26 mouse cellular contexts compared by ENCODE assay signal in genomic region chr1:40865043-40865442, GRCm38 (mm10). TPM values are rescaled to one million over a fixed set of nuclear protein-coding genes. Genes with fewer than 3 reads are reported as not detected.
DNase-seq lines count a peak whose midpoint lies in the region; ATAC-seq and TF ChIP-seq lines count a peak whose summit lies in the region.
"Had no signal": no experiment of that assay in that cellular context is flagged by ENCODE, and none has a peak within 500 bp of the region (broad histone marks: within the 10 kb centered on the region; RNA-seq: fewer than 3 reads in every experiment).

No protein-coding gene starts in this region.

- H3K27ac ChIP-seq in forebrain, embryonic 16.5 days (ENCODE audit: low read length) = no peak overlapping the region
- H3K27ac ChIP-seq in forebrain, embryonic 10.5 days = no peak overlapping the region
- H3K27ac ChIP-seq in intestine, postnatal 0 days (ENCODE audit: low read depth, low read length) = no peak overlapping the region
- no peak overlapping the region for H3K27ac ChIP-seq in intestine, embryonic 15.5 days
- no peak overlapping the region for H3K27ac ChIP-seq in midbrain, embryonic 14.5 days (replicated peaks; ENCODE audit: low read depth, low read length)
- H3K27ac ChIP-seq in midbrain, embryonic 10.5 days (replicated peaks) = no peak overlapping the region
- H3K27ac ChIP-seq: embryonic facial prominence, embryonic 15.5 days; hindbrain, embryonic 13.5 days had no signal

- no peaks in the 10 kb centered on the region for H3K27me3 ChIP-seq in forebrain, embryonic 16.5 days (replicated peaks; ENCODE audit: control insufficient read depth, insufficient read depth, low read length)
- H3K27me3 ChIP-seq in forebrain, embryonic 10.5 days (ENCODE audit: poor library complexity, severe bottlenecking) = no peaks in the 10 kb centered on the region
- no peaks in the 10 kb centered on the region for H3K27me3 ChIP-seq in intestine, postnatal 0 days (replicated peaks; ENCODE audit: control insufficient read depth, insufficient read depth, low read length)
- H3K27me3 ChIP-seq in intestine, embryonic 15.5 days (replicated peaks) = no peaks in the 10 kb centered on the region
- H3K27me3 ChIP-seq in midbrain, embryonic 14.5 days (ENCODE audit: control insufficient read depth, insufficient read depth, low read length) = no peaks in the 10 kb centered on the region
- H3K27me3 ChIP-seq in midbrain, embryonic 10.5 days (ENCODE audit: low read depth, poor library complexity, severe bottlenecking) = no peaks in the 10 kb centered on the region
- H3K27me3 ChIP-seq: embryonic facial prominence, embryonic 15.5 days; hindbrain, embryonic 13.5 days; megakaryocyte, embryonic 14.5 days had no signal

- H3K9ac ChIP-seq in forebrain, embryonic 16.5 days (replicated peaks; ENCODE audit: low read depth, low read length) = no peak overlapping the region
- no peak overlapping the region for H3K9ac ChIP-seq in intestine, postnatal 0 days (ENCODE audit: low read depth, low read length)
- H3K9ac ChIP-seq in intestine, embryonic 15.5 days = no peak overlapping the region
- H3K9ac ChIP-seq in midbrain, embryonic 14.5 days (replicated peaks; ENCODE audit: low read length) = no peak overlapping the region
- H3K9ac ChIP-seq: embryonic facial prominence, embryonic 15.5 days; hindbrain, embryonic 13.5 days; liver, postnatal 0 days had no signal

- no peaks in the 10 kb centered on the region for H3K36me3 ChIP-seq in forebrain, embryonic 16.5 days (ENCODE audit: control insufficient read depth, insufficient read depth)
- H3K36me3 ChIP-seq in forebrain, embryonic 10.5 days (replicated peaks) = no peaks in the 10 kb centered on the region
- no peaks in the 10 kb centered on the region for H3K36me3 ChIP-seq in intestine, postnatal 0 days (ENCODE audit: control insufficient read depth, insufficient read depth)
- no peaks in the 10 kb centered on the region for H3K36me3 ChIP-seq in intestine, embryonic 15.5 days
- no peaks in the 10 kb centered on the region for H3K36me3 ChIP-seq in midbrain, embryonic 14.5 days (ENCODE audit: control insufficient read depth, insufficient read depth, low read length)
- no peaks in the 10 kb centered on the region for H3K36me3 ChIP-seq in midbrain, embryonic 10.5 days
- H3K36me3 ChIP-seq: embryonic facial prominence, embryonic 15.5 days; G1E; hindbrain, embryonic 13.5 days had no signal

- no peaks in the 10 kb centered on the region for H3K9me3 ChIP-seq in forebrain, embryonic 16.5 days (ENCODE audit: control insufficient read depth, low read length)
- H3K9me3 ChIP-seq in forebrain, embryonic 10.5 days = no peaks in the 10 kb centered on the region
- H3K9me3 ChIP-seq in intestine, postnatal 0 days (ENCODE audit: control insufficient read depth) = no peaks in the 10 kb centered on the region
- no peaks in the 10 kb centered on the region for H3K9me3 ChIP-seq in intestine, embryonic 15.5 days
- H3K9me3 ChIP-seq in midbrain, embryonic 14.5 days (ENCODE audit: control insufficient read depth, low read length) = no peaks in the 10 kb centered on the region
- H3K9me3 ChIP-seq in midbrain, embryonic 10.5 days (replicated peaks) = no peaks in the 10 kb centered on the region
- H3K9me3 ChIP-seq: embryonic facial prominence, embryonic 15.5 days; G1E; hindbrain, embryonic 13.5 days had no signal

- no peak for DNase-seq in forebrain, embryonic 10.5 days (ENCODE audit: extremely low spot score, low spot score)
- DNase-seq in midbrain, embryonic 14.5 days = peak; percentile 31
- no peak for DNase-seq in midbrain, embryonic 10.5 days (ENCODE audit: low spot score)
- no peak for DNase-seq in right cerebral cortex, adult 18-20 months
- DNase-seq: adrenal gland, postnatal 25 days; cerebellum, adult 18-20 months; cerebellum, postnatal 25 days; gastrocnemius, postnatal 10 days; heart, postnatal 14 days; left cerebral cortex, postnatal 4 days; liver, postnatal 0 days; lung, postnatal 14 days; right cerebral cortex, postnatal 25 days; thymus, adult 2 months had no signal

- no peaks in the 10 kb centered on the region for H3K4me1 ChIP-seq in forebrain, embryonic 16.5 days (replicated peaks; ENCODE audit: control insufficient read depth, insufficient read depth, low read length)
- H3K4me1 ChIP-seq in forebrain, embryonic 10.5 days = peaks cover 7% of the 10 kb centered on the region
- no peaks in the 10 kb centered on the region for H3K4me1 ChIP-seq in intestine, postnatal 0 days (replicated peaks; ENCODE audit: control insufficient read depth, insufficient read depth, low read length)
- no peaks in the 10 kb centered on the region for H3K4me1 ChIP-seq in intestine, embryonic 15.5 days (replicated peaks)
- H3K4me1 ChIP-seq in midbrain, embryonic 14.5 days (ENCODE audit: control insufficient read depth, insufficient read depth, low read length) = no peaks in the 10 kb centered on the region
- H3K4me1 ChIP-seq in midbrain, embryonic 10.5 days = no peaks in the 10 kb centered on the region
- H3K4me1 ChIP-seq: embryonic facial prominence, embryonic 15.5 days; hindbrain, embryonic 13.5 days; megakaryocyte, embryonic 14.5 days had no signal

- peak; percentile 40; the same call in 1 of the 2 replicates for ATAC-seq in forebrain, embryonic 16.5 days
- ATAC-seq in intestine, postnatal 0 days = no peak
- ATAC-seq in intestine, embryonic 15.5 days = no peak
- no peak for ATAC-seq in midbrain, embryonic 14.5 days (ENCODE audit: low FRiP score, low TSS enrichment)
- no peak for ATAC-seq in activated CD4-positive, CD25-positive, alpha-beta regulatory T cell, adult 4 months
- ATAC-seq: CD4-positive, CD25-positive, alpha-beta regulatory T cell, adult 4 months; liver, postnatal 0 days had no signal

- no peak overlapping the region for H3K4me3 ChIP-seq in forebrain, embryonic 16.5 days (replicated peaks; ENCODE audit: low read length)
- no peak overlapping the region for H3K4me3 ChIP-seq in forebrain, embryonic 10.5 days
- no peak overlapping the region for H3K4me3 ChIP-seq in intestine, postnatal 0 days (ENCODE audit: low read depth, low read length)
- no peak overlapping the region for H3K4me3 ChIP-seq in intestine, embryonic 15.5 days (replicated peaks)
- H3K4me3 ChIP-seq in midbrain, embryonic 14.5 days (replicated peaks; ENCODE audit: low read depth, low read length) = no peak overlapping the region
- no peak overlapping the region for H3K4me3 ChIP-seq in midbrain, embryonic 10.5 days
- H3K4me3 ChIP-seq: embryonic facial prominence, embryonic 15.5 days; hindbrain, embryonic 13.5 days; megakaryocyte, embryonic 14.5 days; myocyte had no signal

- WGBS in forebrain, embryonic 16.5 days = 74% methylated on average over 6 of the region's 6 CpGs
- WGBS in forebrain, embryonic 10.5 days = 80% methylated on average over 6 of the region's 6 CpGs
- 65% methylated on average over 6 of the region's 6 CpGs for WGBS in intestine, postnatal 0 days
- 79% methylated on average over 6 of the region's 6 CpGs for WGBS in intestine, embryonic 15.5 days
- 57% methylated on average over 6 of the region's 6 CpGs for WGBS in midbrain, embryonic 14.5 days
- WGBS in midbrain, embryonic 10.5 days = 78% methylated on average over 6 of the region's 6 CpGs

- no peak overlapping the region for H3K4me2 ChIP-seq in forebrain, embryonic 16.5 days (ENCODE audit: low read length)
- no peak overlapping the region for H3K4me2 ChIP-seq in intestine, postnatal 0 days (replicated peaks; ENCODE audit: low read depth)
- H3K4me2 ChIP-seq in intestine, embryonic 15.5 days (replicated peaks) = no peak overlapping the region
- no peak overlapping the region for H3K4me2 ChIP-seq in midbrain, embryonic 14.5 days (ENCODE audit: low read length)
- H3K4me2 ChIP-seq: embryonic facial prominence, embryonic 15.5 days; hindbrain, embryonic 13.5 days had no signal

- peak; percentile 40 for TF ChIP-seq CTCF in intestine, postnatal 0 days (IDR thresholded peaks at IDR 0.05; ENCODE audit: low read depth)

RNA-seq across cellular contexts. Expression of gene Tmem182, which starts 59.6 kb away (rescaled TPM):
- polyA plus RNA-seq in forebrain, embryonic 16.5 days (2015; fragmentation: Nextera tagmentation; extraction: Ambion mirVana) = not detected in 2 replicates
- not detected in 2 replicates for polyA plus RNA-seq in forebrain, embryonic 10.5 days (2016; fragmentation: Nextera tagmentation; extraction: Ambion mirVana)
- 0.05 and 0.16 TPM in 2 replicates for polyA plus RNA-seq in intestine, postnatal 0 days (2015; fragmentation: Nextera tagmentation; extraction: Ambion mirVana)
- polyA plus RNA-seq in intestine, embryonic 15.5 days (2015; fragmentation: Nextera tagmentation; extraction: Ambion mirVana) = 0.11 and 0.25 TPM in 2 replicates
- polyA plus RNA-seq in midbrain, embryonic 14.5 days (2014; fragmentation: Nextera tagmentation; extraction: Ambion mirVana) = 0.08 TPM in 1 of 2 replicates, not detected in the other
- not detected in 2 replicates for polyA plus RNA-seq in midbrain, embryonic 10.5 days (2016; fragmentation: Nextera tagmentation; extraction: Ambion mirVana)
- not detected for polyA plus RNA-seq in activated CD4-positive, CD25-positive, alpha-beta regulatory T cell, adult 4 months (2017; shearing (Covaris generic))
- polyA plus RNA-seq: CD4-positive, CD25-positive, alpha-beta regulatory T cell, adult 4 months; G1E; liver, adult 2 months; stomach, embryonic 14.5 days had no signal
